20 mouse cellular contexts compared by ENCODE assay signal in genomic region chr16:84737358-84737757, GRCm38 (mm10). TPM values are rescaled to one million over a fixed set of nuclear protein-coding genes. Genes with fewer than 3 reads are reported as not detected.
A peak's percentile ranks its signal among the peaks of the same experiment; 100 is the strongest.
DNase-seq lines count a peak whose midpoint lies in the region; ATAC-seq and TF ChIP-seq lines count a peak whose summit lies in the region.
"Had no signal": no experiment of that assay in that cellular context is flagged by ENCODE, and none has a peak within 500 bp of the region (broad histone marks: within the 10 kb centered on the region; RNA-seq: fewer than 3 reads in every experiment).

No protein-coding gene starts in this region.

- H3K79me2 ChIP-seq in CH12.LX (replicated peaks; ENCODE audit: control insufficient read depth, extremely low read depth, insufficient read depth, poor library complexity, severe bottlenecking), result peaks cover 16% of the 10 kb centered on the region

- no peak overlapping the region for H3K27ac ChIP-seq in liver, embryonic 14.5 days
- H3K27ac ChIP-seq in liver, embryonic 12.5 days, result no peak overlapping the region
- H3K27ac ChIP-seq in CH12.LX (ENCODE audit: insufficient read depth, low read depth), result no peak overlapping the region
- no peak overlapping the region for H3K27ac ChIP-seq in hindbrain, embryonic 12.5 days
- H3K27ac ChIP-seq: embryonic facial prominence, embryonic 12.5 days; hindbrain, embryonic 13.5 days; limb, embryonic 10.5 days; liver, embryonic 15.5 days; macrophage; midbrain, embryonic 15.5 days had no signal

- H3K9ac ChIP-seq in liver, embryonic 14.5 days (replicated peaks), result no peak overlapping the region
- no peak overlapping the region for H3K9ac ChIP-seq in liver, embryonic 12.5 days
- H3K9ac ChIP-seq in CH12.LX (ENCODE audit: insufficient read depth, low read depth), result no peak overlapping the region
- H3K9ac ChIP-seq in hindbrain, embryonic 12.5 days, result no peak overlapping the region
- H3K9ac ChIP-seq: embryonic facial prominence, embryonic 12.5 days; hindbrain, embryonic 13.5 days; liver, embryonic 15.5 days; midbrain, embryonic 15.5 days had no signal

- no peaks in the 10 kb centered on the region for H3K27me3 ChIP-seq in liver, embryonic 14.5 days (ENCODE audit: control insufficient read depth, insufficient read depth, low read length)
- H3K27me3 ChIP-seq in liver, embryonic 12.5 days (replicated peaks), result 0 out of 2 replicates have a peak, but pooled peaks cover 9% of the 10 kb centered on the region
- no peaks in the 10 kb centered on the region for H3K27me3 ChIP-seq in CH12.LX (replicated peaks)
- no peaks in the 10 kb centered on the region for H3K27me3 ChIP-seq in hindbrain, embryonic 12.5 days
- H3K27me3 ChIP-seq: embryonic facial prominence, embryonic 12.5 days; hindbrain, embryonic 13.5 days; liver, embryonic 15.5 days; midbrain, embryonic 15.5 days had no signal

- no peak overlapping the region for H3K4me3 ChIP-seq in liver, embryonic 14.5 days (ENCODE audit: insufficient read depth in 1 of 2, low read depth in 2 of 2, low read length in 2 of 2)
- no peak overlapping the region for H3K4me3 ChIP-seq in liver, embryonic 12.5 days
- H3K4me3 ChIP-seq in CH12.LX (replicated peaks in 1 of 3; ENCODE audit: low read depth in 2 of 3, low read length in 2 of 3, poor library complexity in 1 of 3), result no peak overlapping the region
- H3K4me3 ChIP-seq in hindbrain, embryonic 12.5 days, result no peak overlapping the region
- H3K4me3 ChIP-seq: embryonic facial prominence, embryonic 12.5 days; hindbrain, embryonic 13.5 days; limb, embryonic 10.5 days; liver, embryonic 15.5 days; midbrain, embryonic 15.5 days had no signal

- 61% methylated on average over 3 of the region's 3 CpGs for WGBS in liver, embryonic 14.5 days (ENCODE audit: insufficient replicate concordance)
- 65% methylated on average over 3 of the region's 3 CpGs for WGBS in liver, embryonic 12.5 days (ENCODE audit: insufficient replicate concordance)
- WGBS in hindbrain, embryonic 12.5 days, result 77% methylated on average over 3 of the region's 3 CpGs

- H3K36me3 ChIP-seq in liver, embryonic 14.5 days (replicated peaks; ENCODE audit: control insufficient read depth, insufficient read depth, low read depth), result no peaks in the 10 kb centered on the region
- 0 out of 2 replicates have a peak, but pooled peaks cover 6% of the 10 kb centered on the region for H3K36me3 ChIP-seq in liver, embryonic 12.5 days
- H3K36me3 ChIP-seq in CH12.LX (replicated peaks in 1 of 2; ENCODE audit: control insufficient read depth in 1 of 2, insufficient read depth in 1 of 2, low read length in 1 of 2), result peaks cover 7 to 14% of the 10 kb centered on the region in 2 experiments
- no peaks in the 10 kb centered on the region for H3K36me3 ChIP-seq in hindbrain, embryonic 12.5 days
- H3K36me3 ChIP-seq: embryonic facial prominence, embryonic 12.5 days; hindbrain, embryonic 13.5 days; liver, embryonic 15.5 days; midbrain, embryonic 15.5 days had no signal

- no peaks in the 10 kb centered on the region for H3K9me3 ChIP-seq in liver, embryonic 14.5 days (ENCODE audit: control insufficient read depth, low read length)
- H3K9me3 ChIP-seq in liver, embryonic 12.5 days (replicated peaks), result no peaks in the 10 kb centered on the region
- H3K9me3 ChIP-seq in CH12.LX (replicated peaks; ENCODE audit: low read length), result no peaks in the 10 kb centered on the region
- H3K9me3 ChIP-seq in hindbrain, embryonic 12.5 days (replicated peaks), result no peaks in the 10 kb centered on the region
- H3K9me3 ChIP-seq: embryonic facial prominence, embryonic 12.5 days; hindbrain, embryonic 13.5 days; limb, embryonic 10.5 days; liver, embryonic 15.5 days; midbrain, embryonic 15.5 days had no signal

- TF ChIP-seq RAD21 in CH12.LX (IDR thresholded peaks at IDR 0.05; ENCODE audit: low read depth, low read length), result peak; percentile 3; the same call in 1 of the 2 replicates

- DNase-seq in embryo, embryonic 10.5 days (ENCODE audit: low spot score), result peak; percentile 5
- no peak for DNase-seq in embryo, embryonic 11 days
- DNase-seq in liver, embryonic 14.5 days (ENCODE audit: low read depth in 3 of 3, low spot score in 3 of 3), result no peak
- DNase-seq in CH12.LX (ENCODE audit: extremely low read depth), result peak; percentile 54
- DNase-seq in ovary, postnatal 36 days (ENCODE audit: low spot score), result no peak
- DNase-seq: cerebellum, adult 11-12 months; cerebellum, postnatal 36 days; kidney, postnatal 4 days; layer of hippocampus, postnatal 36 days; right cerebral cortex, postnatal 4 days; thymus, adult 2 months had no signal

- peaks cover 3 to 8% of the 10 kb centered on the region in 2 experiments; a peak in 3 of 4 replicates for H3K4me1 ChIP-seq in liver, embryonic 14.5 days (replicated peaks; ENCODE audit: control insufficient read depth in 2 of 2, insufficient read depth in 2 of 2, low read length in 1 of 2)
- H3K4me1 ChIP-seq in liver, embryonic 12.5 days, result peaks cover 6% of the 10 kb centered on the region
- peaks cover 7 to 25% of the 10 kb centered on the region in 2 experiments for H3K4me1 ChIP-seq in CH12.LX (ENCODE audit: control insufficient read depth in 1 of 2, insufficient read depth in 2 of 2)
- H3K4me1 ChIP-seq in hindbrain, embryonic 12.5 days, result peaks cover 5% of the 10 kb centered on the region

- no peak for ATAC-seq in liver, embryonic 14.5 days (ENCODE audit: insufficient read depth)
- no peak for ATAC-seq in liver, embryonic 12.5 days
- peak; percentile 22; the same call in 1 of the 2 replicates for ATAC-seq in megakaryocyte progenitor cell, adult 5-6 weeks (replicated peaks; ENCODE audit: poor library complexity)
- no peak for ATAC-seq in hindbrain, embryonic 12.5 days (ENCODE audit: low FRiP score)
- ATAC-seq: midbrain, embryonic 15.5 days had no signal

- peak; percentile 19; the same call in 1 of the 2 replicates for TF ChIP-seq CTCF in liver, embryonic 14.5 days (IDR thresholded peaks at IDR 0.05; ENCODE audit: low read depth)
- TF ChIP-seq CTCF in CH12.LX (conservative IDR thresholded peaks at IDR 0.05 in 1 of 2, IDR thresholded peaks at IDR 0.05 in 1 of 2; ENCODE audit: low read depth in 2 of 2, low read length in 2 of 2), result peak; percentile 58 to 78

- dilution Hi-C loops in CH12.LX (cut with MboI; ENCODE audit: extremely low pct_ligation_motif_present, extremely low pct_unique_long_range_greater_than_20kb, low sequenced_read_pairs), result no loop called here

- no peak for TF ChIP-seq POLR2A in CH12.LX (IDR thresholded peaks at IDR 0.05; ENCODE audit: low read depth, low read length)

- no peak for TF ChIP-seq EP300 in liver, embryonic 14.5 days (IDR thresholded peaks at IDR 0.05; ENCODE audit: low read depth)
- no peak for TF ChIP-seq EP300 in CH12.LX (IDR thresholded peaks at IDR 0.05; ENCODE audit: low read length)

- in situ Hi-C loops in CH12.LX (cut with MboI; ENCODE audit: low pct_ligation_motif_present, low pct_unique_long_range_greater_than_20kb, low sequenced_read_pairs), result loop anchor here (10.0 kb wide), 1 partner anchor 97 kb away; the partner anchor contains the start of genes Atp5j and Gabpa

- H3K4me2 ChIP-seq in liver, embryonic 14.5 days (ENCODE audit: low read depth), result no peak overlapping the region
- no peak overlapping the region for H3K4me2 ChIP-seq in liver, embryonic 12.5 days
- no peak overlapping the region for H3K4me2 ChIP-seq in CH12.LX (ENCODE audit: insufficient read depth, low read depth, poor library complexity, severe bottlenecking)
- no peak overlapping the region for H3K4me2 ChIP-seq in hindbrain, embryonic 12.5 days (replicated peaks)
- H3K4me2 ChIP-seq: embryonic facial prominence, embryonic 12.5 days; hindbrain, embryonic 13.5 days; liver, embryonic 15.5 days; midbrain, embryonic 15.5 days had no signal

TF ChIP-seq in CH12.LX, 34 proteins besides CTCF, POLR2A, EP300 and RAD21:
- no peak for TF ChIP-seq TCF12 (IDR thresholded peaks at IDR 0.05; ENCODE audit: low read depth, low read length)

RNA-seq across cellular contexts. Expression of gene Mrpl39, which starts 1.8 kb away (rescaled TPM):
- 9.2 and 19.5 TPM in 2 replicates for polyA plus RNA-seq in liver, embryonic 14.5 days (2012; rRNA removed)
- polyA plus RNA-seq in liver, embryonic 14.5 days (2014; fragmentation: Nextera tagmentation; extraction: Ambion mirVana), result 26.3 and 28.1 TPM in 2 replicates
- 33.3 and 33.4 TPM in 2 replicates for polyA plus RNA-seq in liver, embryonic 12.5 days (2016; fragmentation: Nextera tagmentation; extraction: Ambion mirVana)
- total RNA-seq in CH12.LX (2012; rRNA removed), result 123 and 128 TPM in 2 replicates
- 110 and 112 TPM in 2 replicates for total RNA-seq in CH12.LX (2014; rRNA removed)
- 97.4 and 102 TPM in 2 replicates for polyA plus RNA-seq in CH12.LX (2012; ENCODE audit: insufficient read length, low read depth)
- 44.2 and 44.9 TPM in 2 replicates for total RNA-seq in megakaryocyte progenitor cell, adult 5-6 weeks (2015)
- total RNA-seq in megakaryocyte progenitor cell, adult 5-6 weeks (2017), result 59.1 and 64.1 TPM in 2 replicates
- polyA plus RNA-seq in hindbrain, embryonic 12.5 days (2016; fragmentation: Nextera tagmentation; extraction: Ambion mirVana), result 42.7 and 47.0 TPM in 2 replicates

RNA-seq across cellular contexts. Expression of gene Jam2, which starts 36.6 kb away (rescaled TPM):
- 0.62 and 0.87 TPM in 2 replicates for polyA plus RNA-seq in liver, embryonic 14.5 days (2012; rRNA removed)
- 1.4 and 1.7 TPM in 2 replicates for polyA plus RNA-seq in liver, embryonic 14.5 days (2014; fragmentation: Nextera tagmentation; extraction: Ambion mirVana)
- 0.92 and 1.1 TPM in 2 replicates for polyA plus RNA-seq in liver, embryonic 12.5 days (2016; fragmentation: Nextera tagmentation; extraction: Ambion mirVana)
- total RNA-seq in CH12.LX (2012; rRNA removed) (0.08 TPM in 2 replicates), CH12.LX (2014; rRNA removed) (not detected in 2 replicates)
- 0.09 and 0.10 TPM in 2 replicates for polyA plus RNA-seq in CH12.LX (2012; ENCODE audit: insufficient read length, low read depth)
- 0.17 TPM in 1 of 2 replicates, not detected in the other for total RNA-seq in megakaryocyte progenitor cell, adult 5-6 weeks (2015)
- 0.88 TPM in 1 of 2 replicates, not detected in the other for total RNA-seq in megakaryocyte progenitor cell, adult 5-6 weeks (2017)
- polyA plus RNA-seq in hindbrain, embryonic 12.5 days (2016; fragmentation: Nextera tagmentation; extraction: Ambion mirVana), result 45.3 and 47.8 TPM in 2 replicates
- polyA plus RNA-seq: macrophage had no signal

Comparison
In these comparisons a context has a peak if more than half of its experiments do, and no peak if none do; other contexts are left out.
1. DNase-seq: peak in embryo, embryonic 10.5 days (single experiment) and CH12.LX (single experiment); none in embryo, embryonic 11 days (single experiment), liver, embryonic 14.5 days (0 of 3) and ovary, postnatal 36 days (single experiment).
2. RNA of gene Jam2, which starts 36.6 kb away (polyA plus RNA-seq): 45.3 to 47.8 TPM in hindbrain, embryonic 12.5 days; 0.62 to 1.7 TPM in liver, embryonic 14.5 days, 0.92 to 1.1 TPM in liver, embryonic 12.5 days and 0.09 to 0.10 TPM in CH12.LX; every median in the first group is over 10 times any median in the second.